Mouse (Mus musculus): Measurements from ENCODE around the gene Spint1. TPM values are rescaled to one million over a fixed set of nuclear protein-coding genes. Genes with fewer than 3 reads are reported as not detected.

The Spint1 gene
- polyA plus RNA-seq, 2 experiments from 2014 or later: not detected

- no peak for ATAC-seq
Measured at GRCm38 (mm10) chr2:119245246-119245645, 8.1 kb downstream of the Spint1 start.

GRCm38 (mm10) chr2:119247904-119248303, 10.7 kb downstream of the Spint1 start:
- ATAC-seq: no peak

- no peak for ATAC-seq
Measured at GRCm38 (mm10) chr2:119249592-119250061, 12.5 kb downstream of the Spint1 start.

GRCm38 (mm10) chr2:119250377-119250776, 13.2 kb downstream of the Spint1 start:
- ATAC-seq: no peak

- ATAC-seq: peak; percentile 96
Measured at GRCm38 (mm10) chr2:119250826-119251478, 13.8 kb downstream of the Spint1 start.

- no peak for ATAC-seq
Measured at GRCm38 (mm10) chr2:119254976-119255375, 17.8 kb downstream of the Spint1 start.

- no peak for ATAC-seq
Measured at GRCm38 (mm10) chr2:119260518-119260917, 23.4 kb downstream of the Spint1 start.

GRCm38 (mm10) chr2:119261326-119261725, 24.2 kb downstream of the Spint1 start:
- ATAC-seq: no peak

GRCm38 (mm10) chr2:119262978-119263377, 25.8 kb downstream of the Spint1 start:
- ATAC-seq: no peak

- ATAC-seq: no peak
Measured at GRCm38 (mm10) chr2:119263813-119264212, 26.7 kb downstream of the Spint1 start.

GRCm38 (mm10) chr2:119270286-119270642, 33.1 kb downstream of the Spint1 start:
- ATAC-seq: no peak

GRCm38 (mm10) chr2:119270643-119271331, 33.6 kb downstream of the Spint1 start, which contains the start of gene Rhov:
Gene Rhov, minus strand, starts transcription at chr2:119271272.
- peak; percentile 79 for ATAC-seq

- no peak for ATAC-seq
Measured at GRCm38 (mm10) chr2:119274126-119274525, 37.0 kb downstream of the Spint1 start.

GRCm38 (mm10) chr2:119276926-119277325, 39.8 kb downstream of the Spint1 start:
- ATAC-seq: no peak

GRCm38 (mm10) chr2:119277810-119278209, 40.6 kb downstream of the Spint1 start:
- no peak for ATAC-seq

- no peak for ATAC-seq
Measured at GRCm38 (mm10) chr2:119281899-119282565, 44.9 kb downstream of the Spint1 start.

- ATAC-seq: no peak
Measured at GRCm38 (mm10) chr2:119287372-119287771, 50.2 kb downstream of the Spint1 start.

- peak; percentile 98 for ATAC-seq
Measured at GRCm38 (mm10) chr2:119288270-119288882, 51.2 kb downstream of the Spint1 start, which contains the start of gene Vps18. Gene Vps18, plus strand, starts transcription at chr2:119288740.

GRCm38 (mm10) chr2:119289014-119289416, 51.9 kb downstream of the Spint1 start:
- peak; percentile 4 for ATAC-seq

- ATAC-seq: no peak
Measured at GRCm38 (mm10) chr2:119292281-119292680, 55.1 kb downstream of the Spint1 start.

- no peak for ATAC-seq
Measured at GRCm38 (mm10) chr2:119292852-119293251, 55.7 kb downstream of the Spint1 start.

GRCm38 (mm10) chr2:119293311-119293710, 56.1 kb downstream of the Spint1 start:
- ATAC-seq: no peak
